Mouse (Mus musculus) kidney, adult 2 months (tissue): ENCODE results near the gene Kbtbd12. TPM values are rescaled to one million over a fixed set of nuclear protein-coding genes. Genes with fewer than 3 reads are reported as not detected.

ENCODE experiments used
- DNase-seq: peaks from one replicate; pipeline ENCODE4 v3.0.0; 2021
- H3K27ac ChIP-seq: fragments of 200-500 bp; 2 replicates; pipeline ENCODE4 v1.5.1; 2012; ENCODE audit warnings: low read depth, low read length, control low read depth, inconsistent platforms; ENCODE audit not compliant: insufficient read depth
- H3K27me3 ChIP-seq: fragments of 200-500 bp; replicated peaks from 2 replicates; pipeline ENCODE4 v1.6.1; 2012; ENCODE audit warnings: mild to moderate bottlenecking, moderate library complexity, low read length, inconsistent platforms; ENCODE audit not compliant: control insufficient read depth, insufficient read depth
- H3K36me3 ChIP-seq: fragments of 200-500 bp; 2 replicates; pipeline ENCODE4 v1.6.1; 2012; ENCODE audit warnings: mild to moderate bottlenecking, moderate library complexity, low read length, inconsistent platforms; ENCODE audit not compliant: control insufficient read depth, insufficient read depth
- H3K4me1 ChIP-seq: fragments of 200-500 bp; 2 replicates; pipeline ENCODE4 v1.6.1; 2011; ENCODE audit warnings: low read length; ENCODE audit not compliant: control insufficient read depth, insufficient read depth
- H3K4me3 ChIP-seq: fragments of 200-500 bp; 2 replicates; pipeline ENCODE4 v1.5.1; 2011; ENCODE audit warnings: mild to moderate bottlenecking, low read depth, low read length, control low read depth; ENCODE audit not compliant: insufficient read depth
- CTCF ChIP-seq: fragments of 200-500 bp; conservative IDR thresholded peaks from 2 replicates; pipeline ENCODE4 v1.5.1; 2011; ENCODE audit warnings: low read depth, mild to moderate bottlenecking, control low read depth, low read length, moderate library complexity, mixed read lengths; ENCODE audit not compliant: insufficient read depth, insufficient read length
- POLR2A ChIP-seq: fragments of 200-500 bp; IDR thresholded peaks from one replicate; pipeline ENCODE4 v1.6.1; 2011; ENCODE audit warnings: low read depth, low read length, control low read depth
- WGBS: fragments of 180-500 bp; shearing (Covaris S2); methylation state at CpG from one replicate; pipeline ENCODE4 v1.1.7; 2018; 5-methylcytosine and 5-hydroxymethylcytosine counted together
- polyA plus RNA-seq: library from polyadenylated mRNA; depleted of rRNA; stranded (reverse); fragments of >200 nt; gene quantifications from 2 replicates; pipeline ENCODE4 v1.2.3, GENCODE M21; 2012

Gene Kbtbd12
- polyA plus RNA-seq, 1 experiment: 0.44 TPM

DNA sequence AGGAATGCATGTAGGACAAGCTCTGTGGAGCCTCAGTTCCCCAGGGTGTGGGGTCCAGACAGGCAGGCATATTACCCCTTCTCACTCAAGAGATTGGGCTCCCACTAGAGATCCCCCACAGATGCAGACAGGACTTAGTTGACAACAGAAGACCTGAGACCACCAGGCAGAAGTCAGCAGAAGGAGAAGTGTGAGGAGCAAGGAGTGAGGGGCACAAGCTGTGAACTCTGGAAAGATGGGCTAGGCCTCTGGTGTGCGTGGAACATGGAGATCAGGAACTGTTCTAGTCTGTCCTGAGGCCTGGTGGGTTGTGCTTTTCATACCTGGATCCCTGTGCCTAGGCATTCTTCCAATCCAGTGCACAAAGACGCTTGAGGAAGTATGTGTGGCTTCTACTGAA, 87.8 kb downstream of the Kbtbd12 start:
- H3K4me3 ChIP-seq: no peak overlapping the region
- H3K27ac ChIP-seq: no peak overlapping the region
- no peaks in the 10 kb centered on the region for H3K27me3 ChIP-seq
- DNase-seq: no peak
- no peaks in the 10 kb centered on the region for H3K36me3 ChIP-seq
- TF ChIP-seq CTCF (no peak), POLR2A (no peak)
- H3K4me1 ChIP-seq: no peaks in the 10 kb centered on the region
- 80% methylated on average over 2 of the region's 2 CpGs for WGBS

DNA sequence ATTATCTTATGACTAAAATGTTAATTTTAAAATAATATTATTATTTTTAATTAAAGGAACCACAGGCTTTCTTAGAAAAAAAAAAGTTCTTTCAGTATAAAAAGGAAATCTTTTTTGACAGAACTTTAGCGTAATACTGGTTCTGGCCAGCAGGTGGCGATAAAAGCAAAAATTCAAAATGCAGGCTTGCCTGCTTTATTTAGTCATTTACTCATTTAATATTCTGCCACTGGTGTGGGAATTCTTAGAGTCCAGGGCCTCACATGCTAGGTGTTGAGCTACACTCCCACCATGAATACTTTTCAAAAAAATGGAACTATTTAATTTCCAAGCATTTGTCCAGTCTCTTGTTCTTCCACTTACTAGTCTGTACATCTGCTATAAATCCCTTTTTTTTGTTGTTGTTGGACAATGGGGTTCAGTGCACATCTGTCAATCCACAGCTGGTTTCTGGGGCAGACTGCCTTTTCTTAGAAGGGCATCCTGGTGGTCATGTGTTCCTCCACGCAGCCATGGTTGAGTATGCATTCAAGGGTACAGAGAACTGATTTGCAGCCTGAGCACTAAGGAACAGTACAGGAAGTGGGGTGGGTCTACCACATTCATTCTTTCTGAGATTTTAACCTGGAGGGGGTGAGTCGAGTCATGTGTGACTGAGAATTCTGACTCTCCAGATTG, 88.5 kb downstream of the Kbtbd12 start:
- TF ChIP-seq CTCF (no peak), POLR2A (no peak)
- Histone ChIP-seq H3K27me3 (no peaks in the 10 kb centered on the region), H3K4me3 (no peak overlapping the region), H3K27ac (no peak overlapping the region), H3K4me1 (no peaks in the 10 kb centered on the region), H3K36me3 (no peaks in the 10 kb centered on the region)
- 29% methylated on average over 4 of the region's 4 CpGs for WGBS
- peak; percentile 51 for DNase-seq

DNA sequence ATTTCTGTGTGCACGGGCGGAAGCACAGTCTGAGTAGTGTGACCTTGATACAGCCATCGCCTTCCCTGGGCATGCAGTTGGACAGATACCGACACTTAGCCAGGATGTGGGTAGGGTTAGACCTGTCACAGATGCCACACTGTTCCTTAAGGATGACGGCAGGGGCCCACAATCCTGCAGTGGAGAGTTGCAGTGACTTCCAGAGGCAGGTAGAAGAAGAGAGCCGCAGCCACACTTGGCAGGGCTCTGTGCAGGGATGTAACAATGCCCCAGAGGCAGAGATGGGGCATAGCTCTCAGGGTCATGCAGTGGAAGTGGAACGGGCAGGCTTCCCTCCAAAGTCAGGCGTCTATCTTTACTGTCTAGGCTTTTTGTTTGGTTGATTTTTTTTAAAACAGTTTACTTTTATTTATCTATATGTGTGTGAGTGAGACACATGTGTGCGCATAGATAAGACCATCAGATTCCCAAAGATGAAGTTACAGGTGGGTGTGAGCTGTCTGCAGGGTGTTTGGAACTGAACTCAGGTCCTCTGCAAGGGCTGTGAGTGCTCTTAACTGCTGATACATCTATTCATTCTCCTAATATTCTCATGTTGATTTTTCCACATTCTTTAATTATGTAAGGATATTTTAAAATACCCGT, 89.2 kb downstream of the Kbtbd12 start:
- no peak for TF ChIP-seq POLR2A
- TF ChIP-seq CTCF: no peak
- 78% methylated on average over 10 of the region's 10 CpGs for WGBS

DNA sequence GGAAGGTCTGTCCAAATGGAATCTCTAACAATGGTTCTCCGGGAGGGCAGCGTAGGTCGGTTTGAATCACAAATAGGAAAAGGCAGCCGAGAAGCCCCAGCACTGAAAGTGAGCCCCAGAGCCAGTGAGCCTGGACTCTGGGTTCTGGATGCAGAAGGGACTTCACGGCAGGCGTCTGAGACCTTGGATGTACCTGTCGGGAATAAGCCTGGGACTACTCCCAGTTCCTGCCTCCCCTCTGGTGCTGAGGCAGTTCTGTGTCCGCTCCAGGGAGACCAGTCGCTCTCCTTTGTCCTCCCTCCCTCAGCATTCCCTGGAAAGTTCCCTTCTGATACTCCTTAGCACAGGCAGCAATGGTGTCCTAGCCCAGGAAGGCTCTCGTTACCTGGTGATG, 92.4 kb downstream of the Kbtbd12 start:
- Histone ChIP-seq H3K4me3 (no peak overlapping the region), H3K36me3 (no peaks in the 10 kb centered on the region), H3K27me3 (no peaks in the 10 kb centered on the region), H3K27ac (no peak overlapping the region), H3K4me1 (no peaks in the 10 kb centered on the region)
- 62% methylated on average over 10 of the region's 10 CpGs for WGBS
- TF ChIP-seq POLR2A (no peak), CTCF (no peak)
- DNase-seq: no peak

More for the DNA sequence above, 89.2 kb downstream of the Kbtbd12 start:
- Histone ChIP-seq H3K36me3 (no peaks in the 10 kb centered on the region), H3K27ac (no peak overlapping the region), H3K27me3 (no peaks in the 10 kb centered on the region), H3K4me3 (no peak overlapping the region), H3K4me1 (no peaks in the 10 kb centered on the region)
- DNase-seq: no peak

DNA sequence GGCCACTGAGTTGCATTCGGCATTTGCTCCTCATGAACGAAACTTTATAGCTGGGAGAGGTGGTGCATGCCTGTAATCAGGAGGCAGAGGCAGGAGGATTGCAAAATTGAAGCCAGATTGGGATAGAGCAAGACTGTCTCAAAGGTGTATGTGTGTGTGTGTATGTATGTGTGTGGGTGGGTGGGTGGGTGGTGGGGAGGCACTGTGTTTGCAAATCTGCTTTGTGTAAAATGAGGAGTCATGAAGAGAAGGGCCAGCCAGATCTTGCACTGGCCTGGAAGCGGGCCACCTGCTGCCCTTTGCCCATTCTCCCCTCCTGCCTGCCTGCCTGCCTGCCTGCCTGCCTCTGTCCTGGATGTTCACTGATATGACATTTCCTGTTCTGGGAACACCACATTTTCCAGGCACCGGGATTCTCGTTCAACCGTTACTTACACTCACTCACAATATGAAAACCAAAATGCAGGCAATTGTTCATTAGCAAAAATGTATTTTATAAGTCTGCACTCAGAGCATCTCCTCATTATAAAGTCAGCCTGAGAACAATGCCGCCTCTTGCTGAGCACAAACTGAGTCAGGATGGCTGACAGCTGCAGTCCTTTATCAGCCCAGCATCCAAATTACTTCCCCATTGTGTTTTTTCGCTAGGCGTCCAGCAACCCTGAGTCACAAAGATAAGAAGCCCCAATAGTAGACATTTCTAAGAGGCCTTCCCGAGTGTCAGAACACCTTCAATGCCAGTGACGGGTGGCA, 92.9 kb downstream of the Kbtbd12 start:
- DNase-seq: no peak
- Histone ChIP-seq H3K4me1 (no peaks in the 10 kb centered on the region), H3K4me3 (no peak overlapping the region), H3K36me3 (no peaks in the 10 kb centered on the region), H3K27me3 (no peaks in the 10 kb centered on the region), H3K27ac (no peak overlapping the region)
- WGBS: 52% methylated on average over 11 of the region's 11 CpGs
- no peak for TF ChIP-seq CTCF
- TF ChIP-seq POLR2A: no peak

DNA sequence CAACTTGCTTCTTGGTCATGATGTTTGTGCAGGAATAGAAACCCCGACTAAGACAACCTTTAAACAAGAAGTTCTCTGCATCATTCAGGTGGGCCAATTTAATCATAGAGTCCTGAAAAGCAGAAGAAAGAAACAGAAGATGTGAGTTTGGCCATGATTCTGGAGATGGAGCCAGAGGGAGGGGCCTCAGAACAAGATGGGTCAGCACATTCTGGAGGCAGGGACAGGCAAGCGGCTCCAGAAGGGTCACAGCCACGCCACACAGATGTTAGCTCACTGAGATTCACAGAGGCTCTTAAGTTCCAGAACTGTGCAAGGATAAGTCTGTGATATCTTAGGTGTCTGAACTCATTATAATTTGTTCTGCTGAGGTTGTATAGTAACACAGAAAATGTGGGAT, 93.5 kb downstream of the Kbtbd12 start:
- no peaks in the 10 kb centered on the region for H3K36me3 ChIP-seq
- H3K27me3 ChIP-seq: no peaks in the 10 kb centered on the region
- no peaks in the 10 kb centered on the region for H3K4me1 ChIP-seq
- 82% methylated on average over 3 of the region's 3 CpGs for WGBS
- no peak overlapping the region for H3K4me3 ChIP-seq
- H3K27ac ChIP-seq: no peak overlapping the region
- TF ChIP-seq CTCF (no peak), POLR2A (no peak)
- DNase-seq: no peak
